Mouse (Mus musculus) cerebellum, postnatal 36 days (tissue): ENCODE data around the gene Chid1.
A peak's percentile ranks its signal among the peaks of the same experiment; 100 is the strongest.

Source experiments
- DNase-seq, 2 experiments: peaks; one replicate each; pipeline ENCODE4 v3.0.0; 2021 to 2022; ENCODE audit warnings: mixed read lengths in 2 of 2

The Chid1 gene

GRCm38 (mm10) chr7:141475805-141476158 lies 63.9 kb downstream of the Chid1 start:
- no peak for DNase-seq

GRCm38 (mm10) chr7:141475011-141475804 lies 64.4 kb downstream of the Chid1 start, which contains the start of the genes Polr2l and Tspan4:
Polr2l (minus strand) TSS chr7:141475132.
Tspan4 (plus strand) TSS chr7:141475240.
- DNase-seq: peak; percentile 86 to 89

- peak in 1 of 2 experiments; percentile 1 for DNase-seq
Measured at GRCm38 (mm10) chr7:141474160-141474559, 65.5 kb downstream of the Chid1 start.

DNA sequence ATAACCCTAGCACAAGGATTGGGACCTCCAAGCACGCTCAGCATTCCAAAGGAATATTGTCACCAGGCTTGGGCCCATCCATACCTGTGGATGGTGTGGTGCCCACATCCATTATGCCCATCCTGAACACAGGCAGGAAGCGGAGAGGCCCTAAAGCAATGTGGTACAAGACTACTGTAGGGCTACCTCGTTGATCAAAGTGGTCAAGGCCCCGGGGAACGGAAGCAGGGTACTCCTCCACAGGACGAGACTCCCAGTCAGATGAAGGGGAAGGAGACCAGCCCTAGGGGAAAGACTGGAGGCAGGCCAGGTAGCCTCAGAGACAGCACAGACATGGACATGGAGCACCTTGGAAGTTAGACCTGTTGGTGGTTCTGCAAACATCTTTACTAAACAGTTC lies 66.9 kb downstream of the Chid1 start:
- no peak for DNase-seq

- no peak for DNase-seq
Measured at GRCm38 (mm10) chr7:141472226-141472625, 67.4 kb downstream of the Chid1 start.

- no peak for DNase-seq
Measured at GRCm38 (mm10) chr7:141471236-141471635, 68.4 kb downstream of the Chid1 start.

- no peak for DNase-seq
Measured at GRCm38 (mm10) chr7:141470637-141470944, 69.1 kb downstream of the Chid1 start.

DNA sequence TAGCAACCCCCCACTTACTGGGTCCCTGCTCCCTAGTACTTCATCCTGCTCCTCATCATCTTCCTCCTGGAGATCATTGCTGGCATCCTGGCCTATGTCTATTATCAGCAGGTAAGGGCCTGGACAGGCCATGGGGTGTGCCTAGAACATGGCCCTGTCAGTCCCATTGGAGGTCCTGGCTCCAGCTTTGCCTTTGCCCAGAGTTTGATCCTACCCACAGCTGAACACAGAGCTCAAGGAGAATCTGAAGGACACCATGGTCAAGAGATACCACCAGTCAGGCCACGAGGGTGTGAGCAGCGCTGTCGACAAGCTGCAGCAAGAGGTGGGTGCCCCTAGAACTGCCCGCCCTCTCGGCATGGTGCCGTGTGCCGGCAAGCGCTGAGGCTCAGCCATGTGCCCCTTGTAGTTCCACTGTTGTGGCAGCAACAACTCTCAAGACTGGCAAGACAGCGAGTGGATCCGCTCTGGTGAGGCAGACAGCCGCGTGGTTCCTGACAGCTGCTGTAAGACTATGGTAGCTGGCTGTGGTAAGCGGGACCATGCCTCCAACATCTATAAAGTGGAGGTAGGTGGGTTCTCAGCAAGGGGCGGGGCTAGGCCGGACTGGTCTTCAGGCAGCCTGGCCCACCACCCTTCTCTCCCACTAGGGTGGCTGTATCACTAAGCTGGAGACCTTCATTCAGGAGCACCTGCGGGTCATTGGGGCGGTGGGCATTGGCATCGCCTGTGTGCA lies 69.6 kb downstream of the Chid1 start:
- no peak for DNase-seq

DNA sequence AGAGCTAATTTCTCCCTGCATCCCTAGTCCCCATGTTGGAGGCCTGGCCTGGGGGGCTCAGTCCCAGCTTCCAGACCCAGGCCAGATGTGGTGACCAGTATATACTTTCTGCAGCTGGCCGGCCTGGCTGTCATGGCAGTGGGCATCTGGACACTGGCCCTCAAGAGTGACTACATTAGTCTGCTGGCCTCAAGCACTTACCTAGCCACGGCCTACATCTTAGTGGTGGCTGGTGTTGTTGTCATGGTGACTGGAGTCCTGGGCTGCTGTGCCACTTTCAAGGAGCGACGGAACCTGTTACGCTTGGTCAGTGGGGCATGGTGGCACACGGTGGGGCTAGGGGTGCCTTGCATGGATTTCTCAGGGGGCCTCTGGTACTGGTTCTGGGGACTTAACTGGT lies 70.3 kb downstream of the Chid1 start:
- DNase-seq: no peak

- peak; percentile 49 to 50 for DNase-seq
Measured at GRCm38 (mm10) chr7:141468522-141469211, 71.0 kb downstream of the Chid1 start.

- DNase-seq: no peak
Measured at GRCm38 (mm10) chr7:141468164-141468521, 71.5 kb downstream of the Chid1 start.

DNA sequence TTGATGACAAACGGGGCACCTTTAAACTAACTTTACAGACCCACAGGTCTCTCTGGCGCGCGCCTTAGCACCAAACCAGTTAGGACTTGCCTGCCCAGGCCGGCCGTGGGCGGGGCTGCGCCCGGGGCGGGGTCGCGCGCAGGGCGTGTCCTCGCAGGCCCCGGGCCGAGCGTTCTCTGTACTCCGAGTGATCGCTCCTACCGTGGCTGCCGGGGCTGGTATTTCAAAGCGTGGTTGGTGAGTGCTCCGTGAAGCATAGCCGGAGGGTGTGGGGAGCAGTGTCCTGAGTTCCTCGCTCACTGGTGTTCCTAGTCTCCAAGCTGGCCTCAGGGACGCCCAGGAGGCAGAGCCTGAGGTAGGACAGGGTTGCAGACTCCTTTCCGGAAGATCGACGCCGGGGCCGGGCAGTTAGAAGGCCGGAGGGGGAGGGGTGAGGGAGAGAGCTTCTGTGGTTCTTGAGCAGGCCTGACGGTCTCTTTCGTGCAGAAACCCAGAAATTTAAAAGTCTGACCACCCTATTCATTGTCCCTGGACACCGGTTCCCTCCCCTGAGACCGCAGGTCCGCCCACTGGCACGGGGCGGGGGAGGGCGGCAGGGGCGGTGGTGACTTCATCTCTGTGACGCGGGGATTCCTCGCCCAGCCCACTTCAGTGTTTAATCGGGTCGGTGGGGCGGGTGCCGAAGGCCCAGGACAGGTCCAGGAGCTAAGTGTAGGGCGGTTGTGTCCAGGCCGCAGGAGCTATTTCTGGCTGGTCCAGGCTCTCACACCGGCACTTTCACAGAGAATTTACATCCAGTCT lies 72.2 kb downstream of the Chid1 start, which contains the start of gene Cd151:
TSS of gene Cd151 (plus strand) at position 163 of the 801 bp plus-strand sequence.
- peak; percentile 59 to 71 for DNase-seq

GRCm38 (mm10) chr7:141466607-141467148 lies 73.0 kb downstream of the Chid1 start:
- DNase-seq: peak in 1 of 2 experiments; percentile 24

- no peak for DNase-seq
Measured at GRCm38 (mm10) chr7:141466045-141466394, 73.6 kb downstream of the Chid1 start.

DNA sequence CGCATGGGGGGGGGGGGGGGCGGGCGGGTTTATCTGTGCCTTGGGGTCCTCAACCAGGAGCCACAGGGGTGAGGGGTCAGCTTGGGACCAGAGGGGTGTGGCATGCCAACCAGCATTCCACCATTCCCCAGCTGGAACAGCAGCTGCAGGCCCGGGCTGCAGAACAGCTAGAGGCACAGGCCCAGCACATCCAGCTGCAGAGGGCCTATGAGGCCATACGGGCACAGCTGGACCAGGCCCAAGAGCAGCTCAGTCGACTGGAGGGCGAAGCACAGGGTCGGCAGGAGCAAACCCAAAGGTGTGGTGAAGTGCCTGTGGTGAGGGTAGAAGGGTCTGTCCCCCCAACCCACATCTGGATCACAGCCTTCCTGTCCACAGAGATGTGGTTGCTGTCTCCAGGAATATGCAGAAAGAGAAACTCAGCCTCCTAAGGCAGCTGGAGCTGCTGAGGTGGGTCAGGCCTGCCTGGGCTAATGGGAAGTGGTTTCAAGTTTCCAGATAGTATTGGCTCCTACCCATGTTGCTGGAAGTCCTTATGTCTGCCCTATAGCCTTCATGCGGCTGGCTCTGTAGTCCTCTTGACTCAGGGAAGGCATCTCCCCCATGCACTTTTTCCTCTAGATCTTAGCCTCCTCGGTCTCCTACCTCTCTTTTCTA lies 74.1 kb downstream of the Chid1 start:
- no peak for DNase-seq

- DNase-seq: no peak
Measured at GRCm38 (mm10) chr7:141464603-141465201, 75.0 kb downstream of the Chid1 start.

GRCm38 (mm10) chr7:141463824-141464602 lies 75.6 kb downstream of the Chid1 start:
- no peak for DNase-seq

- DNase-seq: no peak
Measured at GRCm38 (mm10) chr7:141462333-141462821, 77.3 kb downstream of the Chid1 start.

DNA sequence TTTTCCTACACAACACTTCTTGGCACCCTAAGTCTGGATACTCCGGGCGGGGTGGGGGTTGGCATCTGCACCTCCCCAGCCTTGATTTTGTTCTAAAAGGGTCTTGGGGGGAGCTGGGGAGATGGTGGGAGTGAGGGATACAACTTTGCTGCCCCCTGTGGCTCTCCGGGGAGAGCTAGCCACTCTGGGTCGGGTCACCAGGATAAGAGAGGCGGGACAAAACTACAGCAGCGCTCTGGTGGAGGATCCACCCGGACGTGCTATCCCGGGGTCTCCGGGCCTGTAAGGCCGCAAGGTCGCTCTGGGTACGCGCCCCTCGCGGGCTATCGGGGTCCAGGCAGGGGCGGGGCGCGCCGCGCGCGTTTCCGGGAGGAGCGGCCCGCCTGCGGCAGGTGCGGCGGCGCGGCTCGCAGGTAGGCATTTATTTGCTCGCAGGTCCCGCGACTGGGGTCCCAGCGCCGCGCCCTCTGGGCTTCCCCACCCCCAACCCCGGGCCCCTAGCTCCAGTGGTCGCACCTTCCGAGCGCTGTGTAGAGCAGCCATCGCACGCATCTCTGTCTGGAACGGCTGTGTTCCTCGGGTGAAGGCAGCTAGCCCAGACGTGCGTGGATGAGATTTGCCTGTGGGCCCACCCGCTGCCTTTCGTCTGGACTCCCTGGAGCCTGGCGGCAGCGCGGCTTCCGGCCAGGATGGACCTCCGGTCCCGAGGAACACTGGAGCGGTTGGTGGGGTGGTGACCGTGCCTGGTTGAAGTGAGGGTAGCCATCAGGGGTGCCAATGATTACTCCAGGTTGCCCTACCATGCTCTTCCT lies 77.9 kb downstream of the Chid1 start:
- peak in 1 of 2 experiments; percentile 28 for DNase-seq
